Mouse (Mus musculus): ENCODE measurements around the gene Tmem151b. TPM values are rescaled to one million over a fixed set of nuclear protein-coding genes. Genes with fewer than 3 reads are reported as not detected.
A peak's percentile ranks its signal among the peaks of the same experiment; 100 is the strongest.

The Tmem151b gene
- total RNA-seq, 1 experiment, result 2.1 TPM

- TF ChIP-seq ZC3H11A (IDR thresholded peaks at IDR 0.05; ENCODE audit: borderline replicate concordance, low read depth, low read length) (no peak), MAFK (IDR thresholded peaks at IDR 0.05; ENCODE audit: insufficient read depth, low read depth, low read length) (no peak), HCFC1 (IDR thresholded peaks at IDR 0.05; ENCODE audit: borderline replicate concordance, insufficient read depth, low read length) (no peak), ZNF384 (IDR thresholded peaks at IDR 0.05; ENCODE audit: low read depth, low read length) (no peak)
- H3K4me3 ChIP-seq (ENCODE audit: insufficient read depth in 1 of 2, low read depth in 1 of 2, low read length in 2 of 2, poor library complexity in 1 of 2, severe bottlenecking in 1 of 2), result peak overlapping the region; percentile 81 to 90
- DNase-seq (ENCODE audit: low read depth, low spot score), result peak; percentile 74
- no peak overlapping the region for H3K27ac ChIP-seq (ENCODE audit: insufficient read depth, low read depth, low read length, poor library complexity, severe bottlenecking)
- peaks cover 2 to 11% of the 10 kb centered on the region in 2 experiments; a peak in 2 of 4 replicates for H3K4me1 ChIP-seq (ENCODE audit: control insufficient read depth in 2 of 2, insufficient read depth in 2 of 2, low read length in 2 of 2, poor library complexity in 1 of 2)
- no peaks in the 10 kb centered on the region for H3K36me3 ChIP-seq (ENCODE audit: control insufficient read depth, insufficient read depth, low read length, poor library complexity, severe bottlenecking)
- peak overlapping the region; percentile 75 for H3K9ac ChIP-seq (ENCODE audit: insufficient read depth, low read depth, low read length, poor library complexity, severe bottlenecking)
- no peaks in the 10 kb centered on the region for H3K9me3 ChIP-seq (ENCODE audit: control insufficient read depth, insufficient read depth, low read depth, low read length)
- in situ Hi-C loops (cut with MboI; ENCODE audit: low sequenced_read_pairs in 2 of 2, unreplicated experiment in 2 of 2), result no loop called here
Observed at GRCm38 (mm10) chr17:45548541-45549512, 650 bp downstream of the Tmem151b start.

GRCm38 (mm10) chr17:45547461-45548190, 1.9 kb downstream of the Tmem151b start:
- Histone ChIP-seq H3K9me3 (ENCODE audit: control insufficient read depth, insufficient read depth, low read depth, low read length) (no peaks in the 10 kb centered on the region), H3K4me3 (ENCODE audit: insufficient read depth in 1 of 2, low read depth in 1 of 2, low read length in 2 of 2, poor library complexity in 1 of 2, severe bottlenecking in 1 of 2) (no peak overlapping the region), H3K4me1 (ENCODE audit: control insufficient read depth in 2 of 2, insufficient read depth in 2 of 2, low read length in 2 of 2, poor library complexity in 1 of 2) (peaks cover 4 to 17% of the 10 kb centered on the region in 2 experiments; a peak in 3 of 4 replicates), H3K27ac (ENCODE audit: insufficient read depth, low read depth, low read length, poor library complexity, severe bottlenecking) (no peak overlapping the region), H3K36me3 (ENCODE audit: control insufficient read depth, insufficient read depth, low read length, poor library complexity, severe bottlenecking) (no peaks in the 10 kb centered on the region), H3K9ac (ENCODE audit: insufficient read depth, low read depth, low read length, poor library complexity, severe bottlenecking) (no peak overlapping the region)
- no peak for TF ChIP-seq CHD2 (IDR thresholded peaks at IDR 0.05; ENCODE audit: low read depth, low read length)
- no peak for TF ChIP-seq HCFC1 (IDR thresholded peaks at IDR 0.05; ENCODE audit: borderline replicate concordance, insufficient read depth, low read length)
- TF ChIP-seq ZC3H11A (IDR thresholded peaks at IDR 0.05; ENCODE audit: borderline replicate concordance, low read depth, low read length), result no peak
- no peak for TF ChIP-seq ZNF384 (IDR thresholded peaks at IDR 0.05; ENCODE audit: low read depth, low read length)
- TF ChIP-seq MAFK (IDR thresholded peaks at IDR 0.05; ENCODE audit: insufficient read depth, low read depth, low read length), result no peak
- DNase-seq (ENCODE audit: low read depth, low spot score), result no peak
- in situ Hi-C loops (cut with MboI; ENCODE audit: low sequenced_read_pairs in 2 of 2, unreplicated experiment in 2 of 2), result no loop called here

- peaks cover 4 to 17% of the 10 kb centered on the region in 2 experiments; a peak in 3 of 4 replicates for H3K4me1 ChIP-seq (ENCODE audit: control insufficient read depth in 2 of 2, insufficient read depth in 2 of 2, low read length in 2 of 2, poor library complexity in 1 of 2)
Observed at GRCm38 (mm10) chr17:45546941-45547340, 2.5 kb downstream of the Tmem151b start.

GRCm38 (mm10) chr17:45545278-45545961, 4.1 kb downstream of the Tmem151b start:
- H3K9ac ChIP-seq (ENCODE audit: insufficient read depth, low read depth, low read length, poor library complexity, severe bottlenecking), result peak overlapping the region; percentile 39
- no peak for DNase-seq (ENCODE audit: low read depth, low spot score)
- H3K9me3 ChIP-seq (ENCODE audit: control insufficient read depth, insufficient read depth, low read depth, low read length), result no peaks in the 10 kb centered on the region
- H3K36me3 ChIP-seq (ENCODE audit: control insufficient read depth, insufficient read depth, low read length, poor library complexity, severe bottlenecking), result no peaks in the 10 kb centered on the region
- peaks cover 4 to 16% of the 10 kb centered on the region in 2 experiments; a peak in 3 of 4 replicates for H3K4me1 ChIP-seq (ENCODE audit: control insufficient read depth in 2 of 2, insufficient read depth in 2 of 2, low read length in 2 of 2, poor library complexity in 1 of 2)
- in situ Hi-C loops (cut with MboI; ENCODE audit: low sequenced_read_pairs in 2 of 2, unreplicated experiment in 2 of 2), result no loop called here
- TF ChIP-seq ZC3H11A (IDR thresholded peaks at IDR 0.05; ENCODE audit: borderline replicate concordance, low read depth, low read length) (no peak), HCFC1 (IDR thresholded peaks at IDR 0.05; ENCODE audit: borderline replicate concordance, insufficient read depth, low read length) (no peak), ZNF384 (IDR thresholded peaks at IDR 0.05; ENCODE audit: low read depth, low read length) (no peak), MAFK (IDR thresholded peaks at IDR 0.05; ENCODE audit: insufficient read depth, low read depth, low read length) (no peak), CHD2 (IDR thresholded peaks at IDR 0.05; ENCODE audit: low read depth, low read length) (no peak)
- H3K4me3 ChIP-seq (ENCODE audit: insufficient read depth in 1 of 2, low read depth in 1 of 2, low read length in 2 of 2, poor library complexity in 1 of 2, severe bottlenecking in 1 of 2), result peak overlapping the region; percentile 35 to 56; a peak in 3 of 4 replicates
- H3K27ac ChIP-seq (ENCODE audit: insufficient read depth, low read depth, low read length, poor library complexity, severe bottlenecking), result no peak overlapping the region

More at GRCm38 (mm10) chr17:45546941-45547340, 2.5 kb downstream of the Tmem151b start:
- no peaks in the 10 kb centered on the region for H3K9me3 ChIP-seq (ENCODE audit: control insufficient read depth, insufficient read depth, low read depth, low read length)
- H3K27ac ChIP-seq (ENCODE audit: insufficient read depth, low read depth, low read length, poor library complexity, severe bottlenecking), result no peak overlapping the region
- no peak overlapping the region for H3K4me3 ChIP-seq (ENCODE audit: insufficient read depth in 1 of 2, low read depth in 1 of 2, low read length in 2 of 2, poor library complexity in 1 of 2, severe bottlenecking in 1 of 2)
- no peaks in the 10 kb centered on the region for H3K36me3 ChIP-seq (ENCODE audit: control insufficient read depth, insufficient read depth, low read length, poor library complexity, severe bottlenecking)
- in situ Hi-C loops (cut with MboI; ENCODE audit: low sequenced_read_pairs in 2 of 2, unreplicated experiment in 2 of 2), result no loop called here
- no peak for TF ChIP-seq HCFC1 (IDR thresholded peaks at IDR 0.05; ENCODE audit: borderline replicate concordance, insufficient read depth, low read length)
- TF ChIP-seq ZC3H11A (IDR thresholded peaks at IDR 0.05; ENCODE audit: borderline replicate concordance, low read depth, low read length), result no peak
- TF ChIP-seq MAFK (IDR thresholded peaks at IDR 0.05; ENCODE audit: insufficient read depth, low read depth, low read length), result no peak
- TF ChIP-seq CHD2 (IDR thresholded peaks at IDR 0.05; ENCODE audit: low read depth, low read length), result no peak
- no peak for TF ChIP-seq ZNF384 (IDR thresholded peaks at IDR 0.05; ENCODE audit: low read depth, low read length)
- DNase-seq (ENCODE audit: low read depth, low spot score), result no peak
- no peak overlapping the region for H3K9ac ChIP-seq (ENCODE audit: insufficient read depth, low read depth, low read length, poor library complexity, severe bottlenecking)

Measured in ES-E14 (cell line).